Mouse (Mus musculus): Measurements from ENCODE around the gene Nab2.

The Nab2 gene

DNA sequence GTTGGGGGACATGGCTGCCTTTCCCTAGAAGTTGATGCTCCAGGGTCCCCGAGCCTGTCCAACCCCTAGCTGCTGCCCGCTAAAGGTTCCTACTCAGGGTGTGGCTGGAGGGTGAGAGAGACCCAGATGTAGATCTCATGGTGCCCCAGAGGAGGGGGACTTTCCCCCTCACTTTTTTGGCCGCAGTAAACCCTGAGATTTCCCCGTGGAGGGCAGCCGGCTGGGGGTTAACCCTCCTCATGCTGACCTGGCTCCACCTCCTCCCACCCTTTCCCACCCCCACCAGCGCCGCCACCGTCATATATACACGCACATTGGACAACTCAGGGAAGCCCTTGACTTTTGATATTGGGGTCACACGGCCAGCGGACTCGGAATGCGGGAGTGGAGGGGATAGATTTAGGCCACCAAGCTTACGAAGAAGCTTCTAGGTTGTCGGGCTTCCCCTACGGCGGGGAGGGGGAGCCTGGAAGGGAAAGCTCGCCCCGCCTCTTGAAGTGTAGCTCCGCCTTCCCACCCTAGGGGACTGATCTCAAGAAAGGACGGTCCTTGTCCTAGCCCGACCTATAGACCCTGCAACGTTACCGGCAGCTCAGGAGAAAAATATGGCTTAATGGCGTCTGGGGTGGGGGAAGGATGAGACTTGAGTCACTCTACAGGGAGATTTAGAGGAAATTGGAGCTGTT, 24.7 kb downstream of the Nab2 start:
- DNase-seq (ENCODE audit: low read depth, low spot score): no peak

DNA sequence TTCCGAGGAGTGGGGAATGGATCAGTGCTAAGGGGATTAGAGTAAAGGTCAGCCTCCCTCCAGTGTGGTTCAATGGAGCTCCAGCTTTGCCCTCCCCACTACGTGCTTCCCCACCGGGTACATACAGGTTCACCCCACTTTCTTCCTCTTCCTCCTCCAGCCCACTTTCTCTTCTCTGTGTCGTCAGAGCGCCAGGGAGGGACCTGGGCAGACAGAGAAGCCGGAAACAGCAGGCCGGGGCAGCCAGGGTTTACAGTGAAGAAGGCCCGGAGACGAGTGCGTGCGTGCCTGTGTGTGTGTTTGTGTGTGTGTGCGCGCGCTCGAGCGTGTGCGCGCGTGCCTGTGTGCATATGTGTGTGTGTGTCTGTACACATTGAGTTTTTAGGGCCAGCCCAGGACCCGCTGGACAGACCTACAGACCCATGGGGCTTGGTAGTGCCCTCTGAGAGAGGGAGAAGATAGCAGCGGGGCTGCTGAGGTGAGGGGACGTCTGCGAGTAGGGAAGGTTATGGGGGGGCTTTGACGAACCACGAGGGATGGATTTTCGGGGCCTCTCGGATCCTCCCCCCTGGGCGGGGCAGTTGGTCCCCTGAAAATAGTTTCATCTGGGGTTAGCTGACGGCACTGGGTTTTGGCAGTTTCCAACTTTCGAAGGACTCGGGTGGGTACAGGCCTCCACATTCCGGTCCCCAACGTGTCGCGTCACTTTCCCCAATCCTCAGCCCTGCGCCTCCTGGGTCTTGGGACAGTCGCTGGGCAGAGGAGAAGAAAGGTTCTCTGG, 25.4 kb downstream of the Nab2 start, which contains the start of gene Stat6:
Gene Stat6, plus strand, starts transcription at position 215 of the 781 bp plus-strand sequence.
- no peak for DNase-seq (ENCODE audit: low read depth, low spot score)

DNA sequence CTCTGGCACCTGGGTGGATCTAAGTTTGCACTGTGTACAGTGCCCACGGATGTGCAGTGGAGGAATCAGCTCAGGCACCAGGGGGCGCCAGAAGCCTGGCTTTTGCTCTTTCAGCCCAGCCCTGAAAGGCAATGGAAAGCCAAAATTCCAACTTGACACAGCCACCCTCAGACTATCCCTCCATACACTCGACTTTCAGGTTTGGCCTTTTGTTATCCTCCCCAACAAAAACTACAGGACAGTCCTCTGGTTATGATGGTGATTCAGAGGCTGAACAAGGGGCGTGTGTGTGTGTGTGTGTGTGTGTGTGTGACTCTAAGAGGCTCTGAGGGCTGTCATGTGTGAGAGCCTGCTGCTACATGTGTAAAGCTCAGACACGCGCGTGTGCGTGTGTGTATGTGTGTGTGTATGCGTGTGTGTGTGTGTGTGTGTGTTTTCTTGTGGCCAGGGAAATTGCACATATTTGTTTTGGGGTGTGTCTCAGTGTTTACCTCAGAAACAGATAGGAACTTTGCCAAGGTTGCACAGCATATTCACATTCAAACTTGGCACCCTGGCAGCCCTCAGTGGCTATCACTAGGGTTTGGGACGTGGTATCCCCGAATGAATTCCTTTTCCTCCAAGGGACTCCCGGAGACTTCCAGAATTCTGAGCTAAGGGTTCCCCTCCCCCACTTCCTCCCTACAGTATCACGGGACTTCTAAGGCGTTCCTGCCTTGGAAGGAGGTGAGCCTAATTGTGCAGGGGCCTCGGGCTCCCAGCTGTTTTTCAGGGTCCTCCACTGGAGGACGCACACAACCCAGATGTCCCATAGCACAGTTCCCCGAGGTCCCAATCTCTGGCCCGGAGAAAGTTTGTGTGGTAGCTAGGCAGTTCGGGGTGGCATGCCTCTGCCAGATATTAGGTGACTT, 26.3 kb downstream of the Nab2 start:
- peak; percentile 77 for DNase-seq (ENCODE audit: low read depth, low spot score)

DNA sequence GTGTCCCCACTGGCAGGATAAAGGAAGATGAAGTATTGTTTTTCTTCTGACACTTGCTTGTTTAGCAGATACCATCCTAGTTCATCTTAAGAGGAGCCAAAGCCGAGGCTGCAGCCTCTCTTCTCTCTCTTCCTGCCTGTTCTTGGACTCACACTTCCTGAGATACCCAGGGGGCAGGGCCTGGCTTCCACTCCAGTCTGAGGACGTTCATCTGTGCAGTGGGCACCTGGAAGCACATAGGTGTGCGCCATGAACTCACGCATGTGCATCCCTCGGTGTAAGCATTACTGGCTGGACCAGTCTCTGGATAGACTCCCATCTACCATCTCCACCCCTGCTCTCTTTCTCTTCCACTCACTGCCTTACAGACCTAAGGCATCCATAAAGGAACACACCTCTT, 27.9 kb downstream of the Nab2 start:
- no peak for DNase-seq (ENCODE audit: low read depth, low spot score)

DNA sequence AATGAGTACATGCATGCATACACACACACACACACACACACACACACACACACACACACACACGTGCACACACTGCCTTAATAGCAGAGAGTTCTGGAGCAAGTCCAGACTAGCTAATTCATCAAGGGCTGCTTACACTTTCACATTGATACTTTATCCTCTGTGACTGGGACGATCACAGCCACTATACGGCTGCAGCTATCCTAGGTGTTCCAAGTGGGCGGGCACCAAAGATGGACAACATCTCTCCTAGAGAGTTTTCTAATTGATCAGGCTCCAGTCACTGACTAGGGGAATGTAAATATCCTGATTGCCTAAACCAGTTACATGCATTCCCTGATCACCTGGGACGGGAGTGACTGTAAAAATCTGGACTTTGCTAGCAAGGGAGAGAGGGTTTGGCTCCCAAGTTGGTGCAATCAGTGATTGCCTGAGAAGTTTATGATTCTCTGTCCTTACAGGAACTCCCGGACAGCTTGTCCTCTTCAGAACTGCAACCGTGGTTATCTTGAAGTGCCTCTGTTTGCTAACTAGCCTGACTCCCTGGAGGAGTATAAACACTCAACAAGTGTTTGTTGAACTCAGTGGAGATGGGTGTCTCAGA, 35.6 kb downstream of the Nab2 start:
- DNase-seq (ENCODE audit: low read depth, low spot score): no peak

DNA sequence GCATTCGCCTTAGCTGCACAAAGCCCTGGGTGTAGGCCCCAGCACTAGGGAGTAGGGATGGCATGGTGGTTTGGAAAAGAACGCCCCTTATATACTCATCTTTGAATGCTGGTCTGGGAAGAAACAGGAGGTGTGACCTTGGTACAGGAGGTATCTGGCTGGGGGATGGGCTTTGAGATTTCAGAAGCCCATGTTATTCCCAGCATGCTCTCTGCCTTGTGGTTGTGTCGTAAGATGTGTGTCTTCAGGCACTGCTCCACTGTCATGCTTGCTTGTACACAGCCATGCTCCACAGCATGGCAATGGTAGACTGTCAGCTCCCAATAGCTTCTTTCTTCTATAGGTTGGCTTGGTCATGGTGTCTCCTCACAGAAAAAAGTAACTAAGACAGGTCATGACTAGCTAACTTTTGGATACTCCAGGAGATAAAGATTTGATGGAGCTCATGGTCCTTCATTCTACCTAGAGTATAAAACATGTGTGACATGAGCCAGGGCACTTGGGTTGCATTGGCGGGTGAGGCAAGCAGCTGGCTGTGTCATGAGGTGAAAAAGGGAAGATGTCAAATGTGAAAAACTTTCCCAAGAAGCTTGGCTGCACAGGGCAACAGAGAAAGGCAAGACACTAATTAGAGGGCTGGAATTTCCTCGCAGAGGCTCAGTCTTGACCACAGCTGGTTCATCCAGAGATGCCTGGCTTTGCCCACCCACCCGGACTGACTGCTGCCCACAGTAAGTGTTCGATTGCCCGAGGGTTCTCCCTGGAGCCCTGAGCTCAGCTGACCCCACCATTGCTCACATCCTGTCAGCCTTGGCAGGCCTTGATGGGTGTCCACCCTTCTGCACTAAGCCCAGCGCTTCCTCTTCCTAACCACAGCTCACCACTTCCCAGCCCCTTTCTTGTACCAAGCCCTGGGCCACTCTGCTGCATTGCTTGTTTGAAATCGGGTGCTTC, 36.8 kb downstream of the Nab2 start:
- DNase-seq (ENCODE audit: low read depth, low spot score): no peak

DNA sequence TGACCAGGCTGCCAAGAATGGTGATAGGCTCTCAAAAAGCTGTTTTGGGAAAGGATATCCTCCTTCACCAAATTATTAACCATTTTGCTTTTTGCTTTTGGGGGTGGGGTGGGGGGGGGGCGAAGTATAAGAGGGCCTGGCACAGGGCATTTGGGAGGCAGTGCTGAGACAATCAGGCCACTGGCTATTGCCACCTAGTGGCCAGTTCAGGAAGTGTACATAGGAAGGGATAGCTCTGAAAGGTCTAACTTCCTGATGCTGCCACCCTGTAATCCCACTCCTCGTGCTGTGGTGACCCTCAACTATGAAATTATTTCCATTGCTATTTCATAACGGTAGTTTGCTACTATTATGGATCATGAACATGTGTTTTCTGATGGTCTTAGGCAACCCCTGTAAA, 41.9 kb downstream of the Nab2 start:
- no peak for DNase-seq (ENCODE audit: low read depth, low spot score)

DNA sequence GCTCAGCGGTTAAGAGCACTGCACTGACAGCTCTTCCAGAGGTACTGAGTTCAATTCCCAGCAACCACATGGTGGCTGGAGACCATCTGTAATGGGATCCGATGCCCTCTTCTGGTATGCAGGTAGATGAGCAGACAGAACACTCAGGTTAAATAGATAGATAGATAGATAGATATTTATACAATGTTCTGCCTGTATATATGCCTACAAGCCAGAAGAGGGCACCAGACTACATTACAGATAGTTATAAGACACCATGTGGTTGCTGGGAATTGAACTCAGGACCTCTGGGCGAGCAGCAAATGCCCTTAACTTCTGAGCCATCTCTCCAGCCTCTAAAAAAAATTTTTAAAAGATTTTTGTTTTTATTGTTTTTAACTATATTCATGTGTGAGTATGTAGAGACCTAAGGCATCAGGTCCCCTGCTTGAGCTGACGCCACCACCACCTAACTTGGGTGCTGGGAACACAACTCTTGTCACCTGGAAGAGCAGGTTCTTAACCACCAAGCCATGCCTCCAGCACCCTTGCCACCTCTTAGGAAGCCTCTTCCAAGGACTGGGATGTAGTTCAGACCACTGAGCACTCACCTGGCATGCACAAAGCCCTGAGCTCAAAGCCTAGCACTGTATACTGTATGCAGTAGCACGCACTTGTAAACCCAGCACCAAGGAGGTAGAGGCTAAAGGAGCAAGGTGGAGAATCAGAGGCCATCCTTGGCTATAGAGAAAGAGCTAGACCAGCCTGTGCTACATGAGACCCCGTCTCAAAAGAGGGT, 44.7 kb downstream of the Nab2 start:
- DNase-seq (ENCODE audit: low read depth, low spot score): no peak

DNA sequence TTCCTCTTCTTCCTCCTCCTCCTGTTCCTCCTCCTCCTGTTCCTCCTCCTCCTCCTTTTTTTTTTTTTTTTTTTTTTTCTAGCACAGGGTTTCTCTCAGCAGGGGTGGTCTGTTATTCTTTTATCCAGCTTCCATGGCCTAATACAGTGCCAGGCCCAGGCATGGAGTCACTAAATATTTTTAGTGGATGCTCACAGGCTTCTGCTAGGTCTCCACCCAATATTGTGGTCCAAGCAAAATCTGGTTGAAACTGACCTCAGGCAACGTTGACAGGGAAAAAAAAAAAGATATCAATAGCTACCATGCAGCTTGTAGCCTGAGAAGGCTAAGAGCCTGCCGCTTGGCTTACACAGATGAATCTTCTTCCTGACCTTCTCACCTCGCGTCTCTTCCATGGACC, 45.7 kb downstream of the Nab2 start:
- no peak for DNase-seq (ENCODE audit: low read depth, low spot score)

DNA sequence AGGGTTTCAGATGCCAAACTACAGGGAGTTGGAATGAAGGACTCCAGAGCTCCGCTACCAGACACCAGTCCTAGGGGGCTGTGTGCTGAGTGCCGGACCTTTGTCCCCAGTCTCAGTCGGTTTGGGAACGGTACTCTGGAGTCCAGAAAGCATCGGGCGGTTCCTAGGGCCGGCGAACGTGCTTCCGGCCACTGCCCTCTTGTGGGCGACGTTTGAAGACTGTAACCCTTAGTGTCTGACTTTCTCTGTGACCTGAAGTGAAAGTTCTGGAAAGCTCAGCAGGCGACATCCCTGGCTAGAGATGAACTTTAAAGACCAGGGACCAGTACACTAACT, 46.3 kb downstream of the Nab2 start:
- DNase-seq (ENCODE audit: low read depth, low spot score): no peak

DNA sequence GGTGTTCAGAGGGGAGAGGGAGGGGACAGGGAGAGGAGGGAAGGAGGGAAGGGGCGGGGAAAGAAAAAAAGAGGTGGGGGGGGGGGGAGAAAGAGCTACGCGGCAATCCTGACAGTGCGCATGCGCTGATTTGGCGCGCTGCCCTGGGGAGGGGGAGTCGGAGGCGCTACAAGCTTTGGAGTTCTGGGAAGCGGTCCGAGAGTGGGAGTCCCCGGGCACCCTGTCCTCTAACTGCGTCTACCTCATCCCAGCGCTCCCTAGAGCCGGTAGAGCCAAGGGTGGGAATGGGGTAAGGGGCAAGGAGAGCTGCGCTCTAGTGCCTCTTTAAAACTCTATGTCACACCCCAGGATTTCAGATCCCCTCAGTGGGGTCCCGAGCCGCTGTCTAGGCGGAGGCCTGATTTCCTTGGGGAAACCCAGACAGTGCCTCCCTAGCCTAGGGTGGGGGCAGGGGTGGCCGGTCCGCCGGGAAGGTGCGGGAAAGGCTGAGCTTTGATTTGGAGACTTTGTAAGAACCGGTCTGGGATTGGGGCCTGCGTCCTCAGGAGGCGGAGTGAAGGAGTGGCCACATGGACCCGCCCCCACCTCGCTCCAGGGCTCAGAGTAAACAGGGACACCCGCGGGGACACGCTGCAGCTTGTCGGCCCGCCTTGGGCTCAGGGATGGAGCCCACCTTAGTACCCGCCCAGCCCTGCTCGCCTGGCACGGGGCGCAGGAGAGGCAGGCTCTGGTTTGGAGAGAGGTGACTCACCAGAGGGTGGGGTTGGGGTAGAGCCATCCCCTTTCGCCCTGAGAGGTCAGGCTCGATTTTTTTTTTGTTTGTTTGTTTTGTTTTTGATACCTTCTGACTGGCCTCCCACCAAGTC, 46.9 kb downstream of the Nab2 start:
- peak; percentile 78 for DNase-seq (ENCODE audit: low read depth, low spot score)

DNA sequence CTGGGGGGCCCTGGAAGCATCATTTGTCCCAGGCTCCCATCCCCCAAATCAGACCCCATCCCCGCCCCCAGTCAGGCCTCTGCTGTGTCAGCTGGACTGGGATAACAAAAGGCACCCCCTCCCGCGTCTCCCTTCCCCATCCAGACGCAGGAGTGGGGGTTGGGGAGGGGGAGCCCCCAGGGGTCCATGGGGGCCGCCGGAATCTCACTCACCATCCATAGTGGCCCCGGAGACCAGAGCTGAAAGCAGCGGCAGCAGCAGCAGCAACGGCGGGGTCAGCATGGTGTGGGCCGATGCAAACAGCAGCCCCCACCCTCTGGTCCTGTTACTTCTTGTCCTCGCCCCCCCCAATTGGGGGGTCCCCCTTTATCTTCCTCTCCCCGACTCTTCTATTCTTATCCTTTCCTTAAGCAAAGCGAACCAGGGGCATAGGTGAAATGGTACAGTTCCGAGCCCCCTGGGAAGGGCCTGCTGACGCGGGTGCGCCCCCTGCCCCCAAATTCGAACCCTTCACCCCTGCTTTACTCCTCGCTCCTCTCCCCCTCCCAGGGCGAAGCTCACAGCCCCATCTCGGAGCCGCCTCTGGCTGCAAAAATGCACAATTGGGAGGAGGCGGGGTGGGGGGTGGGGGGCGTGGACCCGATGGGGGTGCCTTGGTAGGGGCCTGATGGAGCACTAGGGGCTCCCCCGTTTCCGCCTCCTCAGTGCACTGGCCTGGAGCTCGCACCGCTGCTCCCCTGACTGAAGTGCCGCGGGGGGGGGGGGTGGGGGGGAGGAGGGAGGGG, 47.8 kb downstream of the Nab2 start, which contains the start of gene Lrp1:
Gene Lrp1, minus strand, starts transcription at position 743 of the 785 bp plus-strand sequence.
- peak; percentile 49 for DNase-seq (ENCODE audit: low read depth, low spot score)

DNA sequence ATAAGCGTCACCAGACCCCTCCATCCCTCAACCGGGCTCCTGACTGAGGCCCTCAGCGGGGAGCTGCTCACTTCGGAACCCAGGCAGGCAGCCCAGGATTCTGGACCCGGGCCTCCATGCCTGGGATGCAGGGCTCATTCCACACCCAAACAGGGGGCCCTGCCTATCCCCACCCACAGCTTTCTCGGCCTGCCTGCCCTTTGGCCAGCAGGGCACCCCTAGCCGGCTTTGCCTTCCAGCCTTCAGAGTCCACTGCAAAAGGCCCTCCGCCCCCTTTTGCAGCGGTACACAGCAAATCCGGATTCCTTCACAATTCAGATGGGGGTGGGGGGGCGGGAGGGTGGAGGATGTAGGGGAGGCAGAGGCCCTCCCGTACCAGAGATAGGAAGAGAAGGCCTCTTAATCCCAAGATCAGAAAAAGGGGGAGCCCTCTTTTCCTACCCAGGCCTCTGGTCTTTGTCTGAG, 48.4 kb downstream of the Nab2 start:
- DNase-seq (ENCODE audit: low read depth, low spot score): no peak

DNA sequence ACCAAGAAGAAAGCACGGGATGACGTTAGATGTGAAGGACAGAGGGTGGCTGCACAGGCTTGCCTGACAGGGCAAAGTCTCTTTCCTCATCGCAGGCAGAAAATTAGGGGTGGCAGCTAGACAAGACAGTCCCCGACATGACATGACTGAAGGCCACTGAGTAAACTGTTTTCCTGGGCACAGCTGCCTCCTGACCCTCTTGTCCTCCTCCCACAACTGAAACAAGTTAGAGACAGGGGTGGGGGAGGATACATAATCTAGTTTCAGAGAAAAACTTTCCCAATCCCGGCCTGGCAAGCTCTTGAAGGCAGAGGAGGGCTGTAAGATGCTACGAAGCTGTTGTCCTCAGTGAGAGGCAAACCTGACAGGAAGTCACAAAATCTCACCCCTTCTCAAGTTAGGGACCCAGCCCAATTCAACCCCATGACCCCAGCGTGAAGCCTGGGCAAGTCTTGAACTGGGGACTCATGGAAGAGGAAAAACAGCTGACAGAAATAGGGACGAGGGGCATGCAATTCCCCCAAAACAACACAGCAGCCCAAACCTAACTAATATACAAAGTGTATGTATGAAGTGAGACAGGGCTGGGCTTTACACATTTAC, 49.1 kb downstream of the Nab2 start:
- no peak for DNase-seq (ENCODE audit: low read depth, low spot score)

DNA sequence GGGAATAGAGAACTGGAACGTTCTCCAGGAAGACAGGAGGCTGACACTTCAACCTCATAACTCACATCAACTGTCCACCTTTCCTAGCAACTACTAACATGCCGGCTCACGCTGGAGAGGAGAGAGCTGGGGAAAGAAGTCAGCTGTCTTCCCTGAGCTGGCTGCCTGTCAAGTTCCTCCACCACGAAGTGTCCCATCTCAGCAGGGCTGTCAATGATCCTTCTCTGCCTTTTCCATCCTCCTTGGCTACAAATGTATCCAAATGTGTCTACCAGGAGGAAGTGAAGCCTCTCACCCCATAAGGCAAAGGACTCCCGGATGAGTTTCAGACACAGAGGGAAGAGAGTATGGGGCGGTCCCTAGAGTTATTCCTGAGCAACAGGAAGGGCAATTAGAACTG, 50.2 kb downstream of the Nab2 start:
- no peak for DNase-seq (ENCODE audit: low read depth, low spot score)

DNA sequence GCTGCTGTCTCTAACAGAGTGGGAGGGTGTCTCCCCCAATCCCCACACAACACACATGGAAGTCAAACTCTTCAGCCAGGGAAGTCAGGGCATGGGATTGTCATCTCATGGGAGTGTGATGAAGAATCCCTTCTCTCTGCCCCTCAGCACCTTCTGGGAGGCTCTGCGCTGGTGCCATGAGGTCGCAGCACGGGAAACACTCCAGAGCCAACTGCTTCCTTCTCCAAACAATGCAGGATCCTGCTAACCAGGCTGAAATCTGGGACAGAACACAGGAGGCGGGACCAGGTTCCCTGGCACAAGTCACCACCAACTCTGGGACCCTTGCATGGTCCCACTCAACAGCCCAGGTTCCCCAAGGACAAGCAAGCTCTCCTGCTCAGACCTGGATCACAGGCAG, 51.1 kb downstream of the Nab2 start:
- no peak for DNase-seq (ENCODE audit: low read depth, low spot score)

DNA sequence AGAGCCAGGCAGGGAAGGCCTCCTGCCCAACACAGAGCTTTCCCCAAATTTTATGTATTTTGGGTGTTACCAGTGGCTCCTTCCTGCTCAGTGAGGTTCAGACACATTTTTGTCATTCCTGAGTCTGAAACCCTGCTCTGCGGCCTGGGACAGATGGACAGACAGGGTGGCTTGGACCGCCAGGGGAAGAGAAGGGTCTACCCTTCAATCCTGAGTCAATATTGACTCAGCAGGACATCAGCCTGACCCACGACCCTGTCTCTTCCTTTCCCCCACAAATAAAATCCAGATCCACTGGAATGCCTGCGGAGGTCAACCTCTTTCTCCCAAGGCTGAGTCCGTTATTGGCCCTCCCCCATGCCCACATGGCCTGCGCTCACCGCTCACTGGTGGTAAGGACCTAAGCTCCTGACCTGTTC, 52.1 kb downstream of the Nab2 start:
- no peak for DNase-seq (ENCODE audit: low read depth, low spot score)

DNA sequence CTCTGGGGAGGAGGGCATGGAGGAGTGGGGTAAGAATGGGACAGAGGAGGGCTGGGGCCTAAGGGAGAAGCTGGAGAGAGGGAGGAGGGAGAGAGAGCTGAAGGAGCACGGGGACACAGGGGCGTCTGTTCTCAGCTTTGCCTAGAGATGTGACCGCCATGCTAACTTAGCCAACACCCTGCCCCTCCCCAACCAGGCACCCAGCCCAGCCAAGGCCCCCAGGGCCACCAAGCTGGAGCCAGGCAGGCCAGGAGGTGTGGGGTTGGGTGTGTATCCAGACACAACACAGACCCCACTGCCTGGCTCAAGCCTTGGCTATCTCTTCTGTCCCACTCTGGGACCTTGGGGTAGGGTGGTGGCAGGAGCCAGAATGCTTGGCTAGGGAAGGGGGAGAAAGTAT, 52.8 kb downstream of the Nab2 start:
- no peak for DNase-seq (ENCODE audit: low read depth, low spot score)

Data from embryo, embryonic 11.5 days (tissue).